Mouse (Mus musculus) right cerebral cortex, postnatal 25 days (tissue): Measurements from ENCODE around the gene Vtn.

ENCODE experiments used
- DNase-seq: peaks from one replicate; pipeline ENCODE4 v3.0.0; 2022

The Vtn gene

GRCm38 (mm10) chr11:78535376-78536079, 36.6 kb downstream of the Vtn start:
- DNase-seq, result no peak

- DNase-seq, result peak; percentile 97
These were observed 37.3 kb downstream of the Vtn start, which contains the start of the genes Tnfaip1 and Ift20 for GRCm38 (mm10) chr11:78536080-78536689. Gene Tnfaip1 (minus strand): TSS chr11:78536332. Gene Ift20 (plus strand): TSS chr11:78536361.

GRCm38 (mm10) chr11:78536690-78537084, 37.8 kb downstream of the Vtn start:
- DNase-seq, result no peak

- DNase-seq, result no peak
These were observed 41.5 kb downstream of the Vtn start for GRCm38 (mm10) chr11:78540358-78540757.

GRCm38 (mm10) chr11:78544449-78545111, 45.7 kb downstream of the Vtn start:
- no peak for DNase-seq

- DNase-seq, result no peak
These were observed 46.3 kb downstream of the Vtn start for GRCm38 (mm10) chr11:78545181-78545580.

GRCm38 (mm10) chr11:78547718-78548460, 49.0 kb downstream of the Vtn start:
- no peak for DNase-seq

- no peak for DNase-seq
These were observed 50.6 kb downstream of the Vtn start for GRCm38 (mm10) chr11:78549491-78549987.

GRCm38 (mm10) chr11:78550168-78551058, 51.5 kb downstream of the Vtn start, which contains the start of gene Tmem97:
Gene Tmem97 (minus strand): TSS chr11:78550777.
- peak; percentile 94 for DNase-seq

GRCm38 (mm10) chr11:78551059-78551398, 52.1 kb downstream of the Vtn start:
- no peak for DNase-seq
